Mouse (Mus musculus) embryonic fibroblast, embryonic 13.5 days (primary cell): ENCODE data around the gene Tomm20. TPM values are rescaled to one million over a fixed set of nuclear protein-coding genes. Genes with fewer than 3 reads are reported as not detected.
"Not testable (repeated sequence)": the region's sequence is repeated elsewhere in the genome, so short reads cannot be mapped to it uniquely, and the experiment has no call there.

Experiments used
- H3K27ac ChIP-seq: 2 replicates; pipeline ENCODE4 v1.5.1; 2012; ENCODE audit warnings: low read length, control low read depth, inconsistent platforms; ENCODE audit not compliant: insufficient read depth
- H3K4me1 ChIP-seq: 2 replicates; pipeline ENCODE4 v1.6.1; 2011; ENCODE audit warnings: low read length; ENCODE audit not compliant: control insufficient read depth, insufficient read depth
- H3K4me3 ChIP-seq: 2 replicates; pipeline ENCODE4 v1.5.1; 2011; ENCODE audit warnings: mild to moderate bottlenecking, control low read depth, low read length; ENCODE audit not compliant: insufficient read depth
- CTCF ChIP-seq: IDR thresholded peaks from 2 replicates; pipeline ENCODE4 v1.5.1; 2011; ENCODE audit warnings: mild to moderate bottlenecking, control low read depth, low read length, moderate library complexity, borderline replicate concordance; ENCODE audit not compliant: insufficient read depth
- POLR2A ChIP-seq: IDR thresholded peaks from 2 replicates; pipeline ENCODE4 v1.6.1; 2011; ENCODE audit warnings: low read depth, mild to moderate bottlenecking, control low read depth, low read length, moderate library complexity
- polyA plus RNA-seq: library from polyadenylated mRNA; stranded (reverse); fragments of >200 nt; gene quantifications from 2 replicates; pipeline ENCODE4 v1.2.4, GENCODE M21; 2011; ENCODE audit warnings: low read depth; ENCODE audit not compliant: missing spikeins, insufficient read length

Tomm20 gene
- polyA plus RNA-seq, 1 experiment: 193 TPM

- TF ChIP-seq CTCF (peak; percentile 75), POLR2A (no peak)
- peaks cover 3% of the 10 kb centered on the region for H3K4me1 ChIP-seq
- H3K4me3 ChIP-seq: no peak overlapping the region
- H3K27ac ChIP-seq: peak overlapping the region; percentile 39
Measured at GRCm38 (mm10) chr8:126920845-126921244, 24.8 kb downstream of the Tomm20 start.

DNA sequence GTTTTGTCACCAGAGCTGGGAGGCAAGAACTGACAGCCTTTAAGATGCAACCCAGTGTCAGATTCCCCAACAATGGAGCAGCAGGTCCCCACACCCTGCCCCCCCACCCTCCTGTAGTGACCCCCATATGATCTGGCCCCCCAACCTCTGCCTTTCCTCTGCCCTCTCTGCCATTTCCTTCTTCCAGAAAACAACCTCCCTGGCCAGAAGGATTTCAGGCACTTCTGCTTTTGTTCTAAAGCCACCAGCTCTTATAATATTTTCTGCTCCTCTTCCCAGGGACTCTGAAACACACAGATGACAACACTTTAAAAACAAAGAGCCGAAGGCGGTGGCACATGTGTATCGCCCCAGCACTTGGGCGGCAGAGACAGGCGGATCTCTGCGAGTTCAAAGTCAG, 25.3 kb downstream of the Tomm20 start:
- no peak for TF ChIP-seq CTCF
- TF ChIP-seq POLR2A: no peak
- peak overlapping the region; percentile 39 for H3K27ac ChIP-seq
- peaks cover 3% of the 10 kb centered on the region for H3K4me1 ChIP-seq
- no peak overlapping the region for H3K4me3 ChIP-seq

- H3K4me3 ChIP-seq: no peak overlapping the region
- H3K4me1 ChIP-seq: peaks cover 3% of the 10 kb centered on the region
- TF ChIP-seq POLR2A (no peak), CTCF (no peak)
- H3K27ac ChIP-seq: peak overlapping the region; percentile 51; the same call in 1 of the 2 replicates
Measured at GRCm38 (mm10) chr8:126919703-126920102, 25.9 kb downstream of the Tomm20 start.

GRCm38 (mm10) chr8:126919255-126919654, 26.4 kb downstream of the Tomm20 start:
- Histone ChIP-seq H3K27ac (peak overlapping the region; percentile 51; the same call in 1 of the 2 replicates), H3K4me1 (peaks cover 3% of the 10 kb centered on the region), H3K4me3 (no peak overlapping the region)
- TF ChIP-seq POLR2A (no peak), CTCF (no peak)

GRCm38 (mm10) chr8:126918356-126918755, 27.3 kb downstream of the Tomm20 start:
- Histone ChIP-seq H3K4me1 (peaks cover 3% of the 10 kb centered on the region), H3K27ac (no peak overlapping the region), H3K4me3 (no peak overlapping the region)
- no peak for TF ChIP-seq CTCF
- TF ChIP-seq POLR2A: no peak

DNA sequence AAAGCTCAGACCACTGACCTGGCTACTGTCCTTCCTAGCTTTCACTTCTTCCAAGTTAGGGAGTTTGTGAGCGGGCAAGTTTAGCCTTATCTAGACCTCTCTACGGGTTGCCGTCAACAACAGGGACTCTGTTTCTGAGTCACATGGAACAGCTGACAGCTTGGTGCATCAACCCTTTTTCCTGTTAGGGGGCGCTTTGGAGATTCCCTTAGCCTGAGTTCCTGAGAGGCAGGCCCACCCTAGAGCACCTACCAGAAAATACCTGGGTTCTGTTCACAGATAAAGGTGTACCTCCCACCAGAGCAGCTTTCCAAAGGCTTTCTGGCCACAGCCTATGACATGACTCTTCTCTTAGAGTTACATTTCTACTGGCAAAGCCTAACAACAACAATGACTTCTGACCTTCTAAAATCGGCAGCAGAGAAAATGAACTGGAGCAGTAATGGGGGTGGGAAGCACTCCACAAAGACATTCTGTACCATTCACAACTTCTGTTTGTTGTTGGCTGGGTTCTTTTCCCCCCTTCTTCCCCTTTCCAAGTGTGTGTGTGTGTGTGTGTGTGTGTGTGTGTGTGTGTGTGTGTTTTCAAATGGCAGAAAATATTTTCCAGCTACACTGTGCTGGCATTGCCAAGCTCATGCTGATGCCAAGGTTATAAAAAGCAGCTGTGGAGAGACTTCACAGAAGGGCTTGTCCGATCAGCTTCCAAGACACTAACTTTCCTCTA, 28.3 kb downstream of the Tomm20 start:
- TF ChIP-seq CTCF: no peak
- no peak for TF ChIP-seq POLR2A
- Histone ChIP-seq H3K4me3 (no peak overlapping the region), H3K27ac (no peak overlapping the region), H3K4me1 (peaks cover 3% of the 10 kb centered on the region)

GRCm38 (mm10) chr8:126916611-126917010, 29.0 kb downstream of the Tomm20 start:
- no peak overlapping the region for H3K4me3 ChIP-seq
- TF ChIP-seq CTCF (no peak), POLR2A (no peak)

GRCm38 (mm10) chr8:126914609-126915375, 30.9 kb downstream of the Tomm20 start:
- peaks cover 3% of the 10 kb centered on the region for H3K4me1 ChIP-seq
- no peak overlapping the region for H3K27ac ChIP-seq
- H3K4me3 ChIP-seq: no peak overlapping the region
- TF ChIP-seq POLR2A: no peak
- TF ChIP-seq CTCF: no peak

More at GRCm38 (mm10) chr8:126916611-126917010, 29.0 kb downstream of the Tomm20 start:
- Histone ChIP-seq H3K4me1 (peaks cover 3% of the 10 kb centered on the region), H3K27ac (no peak overlapping the region)

DNA sequence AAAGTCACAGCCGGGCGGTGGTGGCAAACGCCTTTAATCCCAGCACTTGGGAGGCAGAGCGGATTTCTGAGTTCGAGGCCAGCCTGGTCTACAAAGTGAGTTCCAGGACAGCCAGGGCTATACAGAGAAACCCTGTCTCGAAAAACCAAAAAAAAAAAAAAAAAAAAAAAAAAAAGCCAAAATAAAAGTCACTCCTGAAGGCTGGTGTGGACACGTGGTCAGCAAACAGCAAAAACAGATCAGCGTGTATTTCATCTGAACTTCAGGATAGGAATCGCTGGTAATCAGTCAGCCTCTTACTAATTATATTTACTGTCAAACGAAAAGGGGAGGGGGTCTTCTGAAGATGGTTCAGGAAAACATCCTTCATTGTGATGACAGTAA, 31.5 kb downstream of the Tomm20 start:
- not testable (repeated sequence) for H3K27ac ChIP-seq, H3K4me1 ChIP-seq

More for the DNA sequence above, 31.5 kb downstream of the Tomm20 start:
- not testable (repeated sequence) for H3K4me3 ChIP-seq
